Mouse (Mus musculus) adipocyte (in vitro differentiated cells): ENCODE measurements around the gene Snx29.

Source experiments
- DNase-seq: peaks from one replicate; pipeline ENCODE4 v3.0.0-alpha.2; 2016; ENCODE audit warnings: low spot score

The Snx29 gene

DNA sequence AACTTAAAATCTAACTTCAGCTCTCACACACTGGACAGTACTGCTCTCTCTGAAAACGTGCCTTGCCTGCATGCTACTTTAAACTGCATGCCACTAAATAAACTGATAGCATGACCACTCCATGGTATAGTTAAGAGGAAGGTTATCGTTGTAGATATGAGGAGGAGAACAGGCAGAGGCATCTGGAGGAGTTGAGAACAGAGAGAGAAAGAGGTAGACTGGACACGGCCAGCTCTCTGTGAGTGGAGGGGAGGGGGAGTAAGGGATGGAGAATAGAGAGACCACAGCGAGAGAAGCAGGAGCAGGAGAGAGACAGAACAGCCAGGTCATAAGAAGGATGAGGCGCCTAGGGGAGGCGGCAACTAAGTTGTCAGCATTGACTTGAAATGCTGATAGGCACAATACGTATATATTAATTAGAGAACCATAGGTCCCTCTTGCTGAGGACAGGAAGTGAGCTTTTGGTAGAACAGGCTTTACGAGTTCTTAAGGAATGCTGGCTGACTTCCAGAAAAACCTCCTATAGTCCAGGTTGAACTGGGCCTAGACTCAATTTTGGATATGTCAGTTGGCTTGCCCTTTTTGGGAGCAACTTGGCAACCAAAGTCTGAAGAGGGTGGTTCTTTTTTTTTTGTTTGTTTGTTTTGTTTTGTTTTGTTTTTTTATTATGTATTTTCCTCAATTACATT, 85.4 kb downstream of the Snx29 start:
- no peak for DNase-seq

- DNase-seq = peak; percentile 52
These were observed 86.0 kb downstream of the Snx29 start for GRCm38 (mm10) chr16:11408726-11409125.

GRCm38 (mm10) chr16:11414631-11415030, 91.9 kb downstream of the Snx29 start:
- DNase-seq = no peak

GRCm38 (mm10) chr16:11418183-11418588, 95.5 kb downstream of the Snx29 start:
- peak; percentile 81 for DNase-seq

- DNase-seq = no peak
These were observed 97.8 kb downstream of the Snx29 start for GRCm38 (mm10) chr16:11420311-11421080.

GRCm38 (mm10) chr16:11422165-11422564, 99.5 kb downstream of the Snx29 start:
- DNase-seq = no peak

GRCm38 (mm10) chr16:11422889-11423610, 100.3 kb downstream of the Snx29 start:
- DNase-seq = no peak

DNA sequence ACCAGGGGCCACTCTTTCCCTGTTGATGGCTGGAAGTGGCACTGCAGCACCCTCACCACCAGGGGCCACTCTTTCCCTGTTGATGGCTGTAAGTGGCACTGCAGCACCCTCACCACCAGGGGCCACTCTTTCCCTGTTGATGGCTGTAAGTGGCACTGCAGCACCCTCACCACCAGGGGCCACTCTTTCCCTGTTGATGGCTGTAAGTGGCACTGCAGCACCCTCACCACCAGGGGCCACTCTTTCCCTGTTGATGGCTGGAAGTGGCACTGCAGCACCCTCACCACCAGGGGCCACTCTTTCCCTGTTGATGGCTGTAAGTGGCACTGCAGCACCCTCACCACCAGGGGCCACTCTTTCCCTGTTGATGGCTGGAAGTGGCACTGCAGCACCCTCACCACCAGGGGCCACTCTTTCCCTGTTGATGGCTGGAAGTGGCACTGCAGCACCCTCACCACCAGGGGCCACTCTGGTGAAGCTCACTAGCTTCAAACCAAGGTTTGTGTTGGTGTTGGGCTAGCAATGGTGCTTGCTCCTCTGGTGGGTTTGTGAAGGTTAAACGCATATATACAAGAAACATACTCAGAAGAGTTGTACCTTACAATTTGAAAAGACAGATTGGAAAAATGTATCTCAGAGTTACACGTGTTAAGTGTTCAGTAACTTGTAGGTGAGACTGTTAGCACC, 101.0 kb downstream of the Snx29 start:
- DNase-seq = peak; percentile 65

DNA sequence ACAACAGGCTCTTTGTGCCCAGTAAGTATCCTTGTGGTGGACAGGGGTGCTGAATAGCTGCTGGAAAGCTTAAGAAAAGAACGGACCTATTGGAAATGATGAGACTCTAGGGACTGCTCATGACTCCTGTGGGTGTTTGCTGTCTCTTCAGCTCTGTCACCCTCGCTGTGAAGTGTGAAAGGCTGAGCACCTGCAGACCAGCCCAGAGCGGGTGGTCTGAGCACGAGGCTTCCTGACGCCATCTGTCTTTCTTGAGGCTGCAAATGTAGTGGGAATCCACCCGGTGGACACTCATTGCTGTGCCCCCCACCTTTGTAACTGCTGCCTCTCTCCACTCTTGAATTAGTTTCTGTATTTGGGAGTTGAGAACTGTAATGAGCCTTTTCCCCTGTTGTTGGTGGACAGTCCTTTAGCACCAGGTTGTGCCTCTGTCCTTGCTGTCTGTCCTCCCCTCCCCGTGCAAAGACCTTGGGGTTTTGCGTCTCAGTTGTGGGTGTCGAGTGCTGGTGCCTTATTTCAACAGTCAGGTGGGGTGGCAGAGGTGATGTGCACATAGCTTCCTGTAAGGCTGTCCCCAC, 101.9 kb downstream of the Snx29 start:
- no peak for DNase-seq

GRCm38 (mm10) chr16:11425279-11425678, 102.6 kb downstream of the Snx29 start:
- no peak for DNase-seq

DNA sequence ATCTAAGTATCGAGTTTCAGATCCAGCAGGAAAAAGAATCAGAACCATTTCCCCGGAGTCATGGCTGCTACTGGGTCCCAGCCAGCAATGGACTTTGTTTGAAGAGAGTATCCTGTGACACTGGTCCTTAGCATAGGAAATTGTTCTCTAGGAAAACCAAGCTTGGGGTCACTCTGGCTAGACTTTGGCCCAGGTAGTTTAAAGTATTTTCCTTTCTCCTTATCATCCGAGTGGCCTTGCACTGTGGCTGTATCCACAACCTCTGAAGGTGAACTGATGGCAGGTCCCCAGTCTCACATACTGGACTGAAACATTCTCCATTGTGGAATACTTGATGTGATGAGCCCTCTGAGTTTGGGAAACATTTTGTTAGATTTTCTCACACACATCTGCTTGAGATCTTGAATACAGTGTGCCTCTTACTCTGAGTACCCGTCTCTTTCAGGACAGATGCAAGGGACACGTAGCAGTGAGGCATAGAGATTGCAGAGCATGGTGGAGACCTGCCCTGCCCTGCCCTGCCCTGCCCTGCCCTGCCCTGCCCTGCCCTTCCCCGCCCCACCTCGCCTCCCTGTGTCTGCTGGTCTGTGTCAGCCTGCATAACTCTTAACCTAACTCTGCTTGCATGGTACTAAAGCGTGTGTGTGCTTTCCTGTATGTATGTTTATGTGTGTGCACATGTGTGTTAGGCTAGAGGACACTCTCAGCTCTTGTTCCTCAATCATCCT, 104.3 kb downstream of the Snx29 start:
- no peak for DNase-seq

DNA sequence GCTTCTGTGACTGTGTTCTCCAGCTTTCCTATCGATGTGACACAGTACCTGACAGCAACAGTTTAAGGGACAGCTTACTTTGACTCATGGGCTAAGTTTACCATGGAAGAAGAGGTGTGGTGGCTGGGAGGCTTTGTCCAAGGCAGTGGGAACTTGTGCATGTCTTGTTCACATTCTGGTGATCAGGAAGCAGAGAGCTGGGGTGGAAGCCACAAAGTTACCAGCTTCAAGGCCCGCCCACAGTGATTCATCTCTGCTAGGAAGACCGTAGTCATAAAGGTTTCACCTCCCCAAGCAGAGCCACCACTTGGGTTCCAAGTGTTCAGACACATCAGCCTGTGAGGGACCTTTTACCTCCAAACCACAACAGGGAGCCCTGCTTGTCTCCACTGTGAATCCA, 107.1 kb downstream of the Snx29 start:
- DNase-seq = no peak

DNA sequence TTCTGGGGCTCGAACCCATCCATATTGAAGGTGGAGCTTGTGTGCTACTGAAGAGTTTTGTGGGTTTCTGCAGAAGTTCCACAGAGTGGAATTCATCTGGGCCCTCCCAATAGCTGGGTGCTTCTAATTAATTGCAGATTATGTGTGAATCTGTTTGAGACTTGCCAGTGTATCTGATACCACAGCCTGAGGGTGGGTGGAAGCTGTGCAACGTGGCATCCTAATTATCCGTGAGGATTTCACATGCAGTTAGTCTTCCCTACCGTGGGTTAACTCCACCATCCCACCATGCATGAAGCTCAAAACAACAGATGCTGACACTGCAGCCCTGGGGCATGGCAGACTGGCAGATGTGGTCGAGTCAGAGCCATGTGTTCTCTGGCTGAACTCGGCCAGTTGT, 107.8 kb downstream of the Snx29 start:
- no peak for DNase-seq

- no peak for DNase-seq
These were observed 111.1 kb downstream of the Snx29 start for GRCm38 (mm10) chr16:11433779-11434178.

- DNase-seq = no peak
These were observed 114.9 kb downstream of the Snx29 start for GRCm38 (mm10) chr16:11437641-11438040.

DNA sequence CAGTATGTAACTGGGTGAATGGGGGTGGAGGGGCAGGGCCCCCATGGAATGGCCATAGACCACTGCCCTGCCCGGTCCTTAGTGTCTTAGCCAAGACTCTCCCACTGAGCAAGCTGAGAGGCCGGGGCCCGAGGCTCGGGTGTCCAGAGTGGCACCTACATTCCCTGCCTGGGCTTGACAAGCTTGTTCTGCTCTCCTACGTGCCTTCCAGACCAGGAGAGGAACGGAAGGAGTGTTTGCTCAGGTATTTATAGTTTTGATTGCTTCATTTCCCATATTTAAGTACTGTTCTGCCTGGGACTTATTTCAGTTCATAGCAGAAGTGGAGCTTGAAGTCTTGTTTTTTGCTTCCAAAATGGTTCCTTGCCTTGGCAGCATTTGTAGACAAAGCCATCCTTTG, 116.7 kb downstream of the Snx29 start:
- DNase-seq = no peak

DNA sequence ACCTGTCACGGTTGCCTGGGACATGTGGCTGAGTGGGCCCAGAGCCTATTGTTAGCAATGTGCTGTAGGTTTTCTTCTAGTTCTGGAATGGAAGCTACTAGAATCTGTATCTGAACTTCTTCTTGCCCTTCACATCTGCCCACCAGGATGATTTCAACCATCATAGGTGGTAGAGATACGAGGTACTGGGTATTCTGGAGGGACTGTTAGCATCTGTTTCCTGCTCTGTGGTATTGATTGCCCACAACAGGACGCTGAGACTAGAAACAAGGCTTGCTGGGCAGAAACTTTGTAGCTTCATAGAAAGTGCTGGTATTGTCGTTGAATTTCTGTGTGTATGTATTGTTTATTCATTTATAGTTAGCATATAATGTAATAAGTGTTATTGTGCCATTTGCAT, 118.9 kb downstream of the Snx29 start:
- no peak for DNase-seq

DNA sequence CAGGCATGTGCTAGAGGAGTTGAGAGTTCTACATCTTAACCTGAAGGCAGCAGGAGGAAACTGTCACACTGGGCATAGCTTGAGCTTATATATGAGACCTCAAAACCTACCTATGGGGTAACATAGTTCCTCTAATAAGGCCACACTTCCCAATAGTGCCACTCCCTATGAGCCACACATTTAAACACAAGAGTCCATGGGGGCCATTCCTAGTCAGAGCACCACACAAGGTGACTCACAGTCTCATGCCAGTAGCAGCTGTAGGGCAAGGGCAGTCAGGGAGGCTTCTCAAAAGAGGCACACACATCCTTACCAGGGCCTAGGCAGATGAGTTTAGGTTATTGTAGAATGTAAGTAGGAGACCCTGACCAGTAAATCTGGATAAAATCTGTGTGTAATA, 119.8 kb downstream of the Snx29 start:
- DNase-seq = no peak

- peak; percentile 62 for DNase-seq
These were observed 121.9 kb downstream of the Snx29 start for GRCm38 (mm10) chr16:11444626-11445025.

DNA sequence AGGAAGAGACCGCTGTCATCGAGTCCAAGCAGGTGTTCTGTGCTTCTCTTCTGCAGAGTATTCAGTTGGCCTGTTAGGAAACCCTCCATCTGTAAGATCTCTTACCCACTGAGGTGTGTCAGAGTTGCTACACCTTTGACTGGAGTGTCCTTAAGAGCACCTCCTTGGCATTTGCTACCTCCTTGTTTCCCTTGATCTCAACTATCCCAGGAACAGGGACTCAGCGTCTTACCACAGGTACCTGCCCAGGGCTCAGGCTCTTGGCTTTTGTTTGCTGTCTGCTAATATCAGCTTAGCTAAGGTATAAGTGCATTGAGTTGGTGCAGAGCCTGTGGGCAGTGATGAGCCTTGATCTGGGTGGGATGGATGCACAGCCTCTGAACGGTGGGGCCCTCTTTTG, 124.3 kb downstream of the Snx29 start:
- no peak for DNase-seq

- DNase-seq = no peak
These were observed 125.2 kb downstream of the Snx29 start for GRCm38 (mm10) chr16:11447905-11448304.
